Mouse (Mus musculus) ES-E14 (cell line): ENCODE data around the gene Synj2.

Experiments
- CHD2 ChIP-seq: IDR thresholded peaks from 2 replicates; pipeline ENCODE4 v1.6.1; 2014; ENCODE audit warnings: mild to moderate bottlenecking, low read depth, low read length, inconsistent platforms
- HCFC1 ChIP-seq: IDR thresholded peaks from 2 replicates; pipeline ENCODE4 v1.6.1; 2012; ENCODE audit warnings: low read length, inconsistent platforms, borderline replicate concordance; ENCODE audit not compliant: insufficient read depth
- MAFK ChIP-seq: IDR thresholded peaks from 2 replicates; pipeline ENCODE4 v1.6.1; 2014; ENCODE audit warnings: mild to moderate bottlenecking, low read depth, low read length, inconsistent platforms; ENCODE audit not compliant: insufficient read depth
- ZC3H11A ChIP-seq: IDR thresholded peaks from 2 replicates; pipeline ENCODE4 v1.6.1; 2012; ENCODE audit warnings: low read depth, mild to moderate bottlenecking, inconsistent platforms, low read length, borderline replicate concordance
- ZNF384 ChIP-seq: IDR thresholded peaks from 2 replicates; pipeline ENCODE4 v1.6.1; 2012; ENCODE audit warnings: low read depth, low read length, inconsistent platforms

- TF ChIP-seq ZC3H11A (no peak), MAFK (no peak), ZNF384 (no peak), CHD2 (no peak), HCFC1 (no peak)
Observed at GRCm38 (mm10) chr17:5983901-5984300, 42.8 kb downstream of the Synj2 start.
